Mouse (Mus musculus) heart, postnatal 10 days (tissue): ENCODE results near the gene Cldn11. TPM values are rescaled to one million over a fixed set of nuclear protein-coding genes. Genes with fewer than 3 reads are reported as not detected.

ENCODE experiments used
- DNase-seq, 2 experiments: peaks; one replicate each; pipeline ENCODE4 v3.0.0; 2021
- intact Hi-C: fragments of 180-260 bp; cut with DNase I; formaldehyde crosslinking; loops from one replicate; pipeline ENCODE4 v1.15.1; 2025
- total RNA-seq, 2 experiments: library from RNA; stranded (reverse); gene quantifications; 2 replicates each; pipeline ENCODE4 v1.2.3; 2021

Cldn11 gene
- total RNA-seq, 2 experiments from 2014 or later = 2.1 to 2.2 TPM

GRCm38 (mm10) chr3:31156126-31156525, 6.4 kb downstream of the Cldn11 start:
- intact Hi-C loops = no loop called here
- DNase-seq = peak; percentile 25 to 26

- DNase-seq = peak in 1 of 2 experiments; percentile 22
- intact Hi-C loops = no loop called here
Measured at GRCm38 (mm10) chr3:31157776-31158175, 8.1 kb downstream of the Cldn11 start.

- DNase-seq = no peak
- intact Hi-C loops = no loop called here
Measured at GRCm38 (mm10) chr3:31160046-31160445, 10.3 kb downstream of the Cldn11 start.

GRCm38 (mm10) chr3:31161336-31161735, 11.6 kb downstream of the Cldn11 start:
- DNase-seq = no peak
- intact Hi-C loops = no loop called here

GRCm38 (mm10) chr3:31162860-31163259, 13.1 kb downstream of the Cldn11 start:
- intact Hi-C loops = no loop called here
- DNase-seq = no peak

- no peak for DNase-seq
- intact Hi-C loops = no loop called here
Measured at GRCm38 (mm10) chr3:31165803-31166202, 16.1 kb downstream of the Cldn11 start.

GRCm38 (mm10) chr3:31166365-31166871, 16.7 kb downstream of the Cldn11 start:
- DNase-seq = peak; percentile 20 to 37
- intact Hi-C loops = no loop called here

GRCm38 (mm10) chr3:31190342-31190741, 40.6 kb downstream of the Cldn11 start:
- DNase-seq = no peak

GRCm38 (mm10) chr3:31191402-31191801, 41.7 kb downstream of the Cldn11 start:
- intact Hi-C loops = no loop called here
- no peak for DNase-seq

More at GRCm38 (mm10) chr3:31190342-31190741, 40.6 kb downstream of the Cldn11 start:
- intact Hi-C loops = no loop called here

- intact Hi-C loops = no loop called here
- DNase-seq = no peak
Measured at GRCm38 (mm10) chr3:31199162-31199877, 49.6 kb downstream of the Cldn11 start.

GRCm38 (mm10) chr3:31203947-31204346, 54.2 kb downstream of the Cldn11 start:
- no peak for DNase-seq
- intact Hi-C loops = no loop called here

- intact Hi-C loops = no loop called here
Measured at GRCm38 (mm10) chr3:31205167-31205566, 55.4 kb downstream of the Cldn11 start.

GRCm38 (mm10) chr3:31208046-31208445, 58.3 kb downstream of the Cldn11 start:
- intact Hi-C loops = no loop called here

More at GRCm38 (mm10) chr3:31205167-31205566, 55.4 kb downstream of the Cldn11 start:
- no peak for DNase-seq

GRCm38 (mm10) chr3:31208458-31208994, 58.8 kb downstream of the Cldn11 start:
- DNase-seq = no peak
- intact Hi-C loops = no loop called here

More at GRCm38 (mm10) chr3:31208046-31208445, 58.3 kb downstream of the Cldn11 start:
- DNase-seq = no peak

GRCm38 (mm10) chr3:31209001-31209400, 59.3 kb downstream of the Cldn11 start:
- peak in 1 of 2 experiments; percentile 10 for DNase-seq
- intact Hi-C loops = no loop called here

- intact Hi-C loops = no loop called here
- DNase-seq = no peak
Measured at GRCm38 (mm10) chr3:31212205-31213038, 62.7 kb downstream of the Cldn11 start.

- DNase-seq = no peak
- intact Hi-C loops = no loop called here
Measured at GRCm38 (mm10) chr3:31213802-31214201, 64.1 kb downstream of the Cldn11 start.
